Mouse (Mus musculus): ENCODE data around the gene Fam126a. TPM values are rescaled to one million over a fixed set of nuclear protein-coding genes. Genes with fewer than 3 reads are reported as not detected.

The Fam126a gene
- polyA plus RNA-seq, 1 experiment: 7.8 TPM

DNA sequence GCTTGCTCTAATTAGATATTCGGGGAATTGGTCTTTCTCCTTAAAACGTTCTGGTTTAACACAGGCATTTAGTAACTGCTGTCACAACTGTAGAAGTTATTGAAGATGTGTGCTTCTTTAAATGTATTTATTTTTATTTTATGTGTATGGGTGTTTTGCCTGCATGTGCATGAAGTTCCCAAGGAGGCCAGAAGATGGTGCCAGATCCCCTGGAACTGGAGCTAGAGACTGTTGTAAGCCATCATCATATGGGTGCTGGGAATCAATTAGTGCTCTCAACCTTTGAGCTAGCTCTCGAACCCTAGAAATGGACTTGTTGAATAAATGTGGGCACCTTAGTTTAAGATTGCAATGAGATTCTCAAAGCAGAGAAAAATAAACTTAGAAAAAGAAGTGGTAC, 27.1 kb upstream of the Fam126a start:
- no peaks in the 10 kb centered on the region for H3K36me3 ChIP-seq (ENCODE audit: control insufficient read depth, insufficient read depth)
- no peak overlapping the region for H3ac ChIP-seq (ENCODE audit: control insufficient read depth, insufficient read length)
- no peak overlapping the region for H3K4me2 ChIP-seq (ENCODE audit: low read depth)
- H3K4me3 ChIP-seq: no peak overlapping the region
- no peaks in the 10 kb centered on the region for H3K79me2 ChIP-seq (ENCODE audit: control insufficient read depth, insufficient read depth)
- TF ChIP-seq TCF12 (IDR thresholded peaks at IDR 0.05; ENCODE audit: insufficient read depth, poor library complexity, severe bottlenecking): no peak
- TF ChIP-seq E2F4 (IDR thresholded peaks at IDR 0.05; ENCODE audit: insufficient read depth): no peak
- TF ChIP-seq CEBPB (IDR thresholded peaks at IDR 0.05; ENCODE audit: insufficient read depth, poor library complexity, severe bottlenecking): no peak
- TF ChIP-seq TCF3 (IDR thresholded peaks at IDR 0.05; ENCODE audit: insufficient read length, low read depth): no peak
- no peak for TF ChIP-seq USF1 (IDR thresholded peaks at IDR 0.05; ENCODE audit: low read depth)
- no peak for TF ChIP-seq SRF (IDR thresholded peaks at IDR 0.05; ENCODE audit: control insufficient read depth, insufficient read length, low read depth)
- TF ChIP-seq REST (IDR thresholded peaks at IDR 0.05; ENCODE audit: insufficient read depth, insufficient read length): no peak
- TF ChIP-seq MAX (IDR thresholded peaks at IDR 0.05; ENCODE audit: low read depth): no peak
- no peak for TF ChIP-seq MYOD1 (IDR thresholded peaks at IDR 0.05; ENCODE audit: control insufficient read depth in 1 of 3, insufficient read length in 2 of 3, low read depth in 2 of 3)
- TF ChIP-seq POLR2A (IDR thresholded peaks at IDR 0.05; ENCODE audit: insufficient read length, low read depth): no peak
- TF ChIP-seq MYOG (IDR thresholded peaks at IDR 0.05; ENCODE audit: control insufficient read depth in 1 of 3, insufficient read depth in 1 of 3, insufficient read length in 2 of 3, low read depth in 2 of 3): no peak
- no peak for TF ChIP-seq POLR2AphosphoS2 (IDR thresholded peaks at IDR 0.05; ENCODE audit: insufficient read length, low read depth)
- H3K27me3 ChIP-seq (ENCODE audit: control insufficient read depth, insufficient read depth, insufficient read length): no peaks in the 10 kb centered on the region

DNA sequence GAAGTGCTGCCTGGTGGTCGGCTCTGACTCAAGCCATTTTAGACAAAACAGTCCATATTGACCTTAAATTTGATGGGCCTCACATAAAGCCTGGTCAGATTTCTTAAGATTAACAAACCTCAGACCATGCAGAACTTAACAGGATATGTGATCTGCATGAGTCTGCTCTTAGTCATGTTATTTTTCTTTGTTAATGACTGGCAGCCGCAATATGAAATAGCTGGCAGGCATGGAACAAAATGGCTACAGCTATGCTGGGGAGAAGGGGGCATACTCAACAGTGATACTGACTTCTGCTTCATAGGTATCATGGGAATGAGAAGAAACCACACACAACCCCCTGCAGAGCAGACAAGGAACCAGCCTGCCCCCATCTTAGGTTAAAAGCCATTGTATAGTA, 26.4 kb upstream of the Fam126a start:
- H3K79me2 ChIP-seq (ENCODE audit: control insufficient read depth, insufficient read depth): no peaks in the 10 kb centered on the region
- TF ChIP-seq REST (IDR thresholded peaks at IDR 0.05; ENCODE audit: insufficient read depth, insufficient read length) (no peak), SRF (IDR thresholded peaks at IDR 0.05; ENCODE audit: control insufficient read depth, insufficient read length, low read depth) (no peak), MYOD1 (IDR thresholded peaks at IDR 0.05; ENCODE audit: control insufficient read depth in 1 of 3, insufficient read length in 2 of 3, low read depth in 2 of 3) (no peak), MYOG (IDR thresholded peaks at IDR 0.05; ENCODE audit: control insufficient read depth in 1 of 3, insufficient read depth in 1 of 3, insufficient read length in 2 of 3, low read depth in 2 of 3) (no peak)
- no peak overlapping the region for H3ac ChIP-seq (ENCODE audit: control insufficient read depth, insufficient read length)
- H3K4me2 ChIP-seq (ENCODE audit: low read depth): no peak overlapping the region
- no peaks in the 10 kb centered on the region for H3K27me3 ChIP-seq (ENCODE audit: control insufficient read depth, insufficient read depth, insufficient read length)
- H3K4me3 ChIP-seq: no peak overlapping the region
- no peaks in the 10 kb centered on the region for H3K36me3 ChIP-seq (ENCODE audit: control insufficient read depth, insufficient read depth)

DNA sequence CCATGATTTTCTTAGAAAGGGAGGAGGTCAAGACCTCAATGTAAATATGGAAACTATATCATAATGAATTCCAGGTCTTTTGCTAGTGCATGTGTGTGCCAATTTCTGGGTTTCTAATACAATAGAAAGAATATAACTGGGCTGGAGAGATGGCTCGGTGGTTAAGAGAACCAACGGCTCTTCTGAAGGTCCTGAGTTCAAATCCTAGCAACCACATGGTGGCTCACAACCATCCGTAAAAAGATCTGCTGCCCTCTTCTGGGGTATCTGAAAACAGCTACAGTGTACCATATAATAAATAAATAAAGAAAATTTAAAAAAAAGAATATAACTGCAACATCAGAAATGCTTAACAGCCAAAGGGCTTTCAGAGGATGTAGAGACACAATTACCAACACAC, 23.9 kb upstream of the Fam126a start:
- Histone ChIP-seq H3K79me2 (ENCODE audit: control insufficient read depth, insufficient read depth) (no peaks in the 10 kb centered on the region), H3ac (ENCODE audit: control insufficient read depth, insufficient read length) (no peak overlapping the region), H3K4me2 (ENCODE audit: low read depth) (no peak overlapping the region), H3K27me3 (ENCODE audit: control insufficient read depth, insufficient read depth, insufficient read length) (no peaks in the 10 kb centered on the region), H3K36me3 (ENCODE audit: control insufficient read depth, insufficient read depth) (no peaks in the 10 kb centered on the region), H3K4me3 (no peak overlapping the region)
- TF ChIP-seq POLR2AphosphoS2 (IDR thresholded peaks at IDR 0.05; ENCODE audit: insufficient read length, low read depth): no peak
- TF ChIP-seq MAX (IDR thresholded peaks at IDR 0.05; ENCODE audit: low read depth): no peak
- TF ChIP-seq TCF12 (IDR thresholded peaks at IDR 0.05; ENCODE audit: insufficient read depth, poor library complexity, severe bottlenecking): no peak
- TF ChIP-seq POLR2A (IDR thresholded peaks at IDR 0.05; ENCODE audit: insufficient read length, low read depth): no peak
- no peak for TF ChIP-seq MYOD1 (IDR thresholded peaks at IDR 0.05; ENCODE audit: control insufficient read depth in 1 of 3, insufficient read length in 2 of 3, low read depth in 2 of 3)
- TF ChIP-seq REST (IDR thresholded peaks at IDR 0.05; ENCODE audit: insufficient read depth, insufficient read length): no peak
- no peak for TF ChIP-seq CEBPB (IDR thresholded peaks at IDR 0.05; ENCODE audit: insufficient read depth, poor library complexity, severe bottlenecking)
- no peak for TF ChIP-seq SRF (IDR thresholded peaks at IDR 0.05; ENCODE audit: control insufficient read depth, insufficient read length, low read depth)
- no peak for TF ChIP-seq USF1 (IDR thresholded peaks at IDR 0.05; ENCODE audit: low read depth)

DNA sequence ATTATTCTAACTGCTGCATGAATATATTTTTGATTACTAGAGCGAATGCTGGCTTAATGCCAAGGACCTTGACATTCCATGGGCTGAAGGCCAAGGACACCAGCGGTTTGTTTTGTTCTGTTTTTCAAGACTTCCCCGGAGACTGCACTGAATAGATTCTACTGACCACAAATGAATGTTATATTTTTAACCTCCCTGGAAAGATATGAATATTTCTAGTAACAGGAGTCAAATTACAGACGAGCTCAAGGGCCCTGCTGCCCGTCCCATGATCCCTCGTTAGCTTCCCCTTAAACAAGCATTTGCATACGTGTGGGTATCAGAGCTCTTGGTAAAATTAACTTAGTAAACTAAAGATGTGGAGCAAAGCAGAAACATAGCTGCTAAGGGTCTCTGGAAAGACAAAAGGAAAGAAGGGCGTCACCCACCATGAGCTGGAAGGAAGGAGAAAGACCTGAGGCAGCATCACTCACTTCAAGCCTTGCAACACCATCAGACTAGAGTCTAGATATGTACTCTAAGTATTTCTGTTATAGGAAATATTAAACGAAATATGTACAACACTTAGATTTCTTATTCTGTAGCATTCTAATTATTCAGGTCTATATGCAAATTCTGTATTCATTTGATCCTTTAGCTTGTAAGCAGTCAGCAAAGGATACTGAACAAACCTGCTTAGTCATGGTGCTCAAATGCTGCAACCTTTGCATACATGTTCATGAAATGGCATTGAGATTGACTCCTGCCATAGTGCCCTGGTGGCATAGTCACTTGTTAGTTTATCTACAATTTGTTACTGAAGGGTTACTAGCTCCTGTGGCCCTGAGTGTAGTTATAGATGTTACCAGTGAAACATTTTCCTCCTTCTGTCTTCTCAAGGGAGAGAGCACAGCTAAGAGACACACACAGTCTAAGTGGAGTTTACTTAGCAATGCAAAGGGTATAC, 23.0 kb upstream of the Fam126a start:
- Histone ChIP-seq H3K79me2 (ENCODE audit: control insufficient read depth, insufficient read depth) (no peaks in the 10 kb centered on the region), H3K27me3 (ENCODE audit: control insufficient read depth, insufficient read depth, insufficient read length) (no peaks in the 10 kb centered on the region), H3ac (ENCODE audit: control insufficient read depth, insufficient read length) (no peak overlapping the region), H3K36me3 (ENCODE audit: control insufficient read depth, insufficient read depth) (no peaks in the 10 kb centered on the region), H3K4me3 (no peak overlapping the region), H3K4me2 (ENCODE audit: low read depth) (peak overlapping the region; percentile 56)
- TF ChIP-seq REST (IDR thresholded peaks at IDR 0.05; ENCODE audit: insufficient read depth, insufficient read length): no peak
- no peak for TF ChIP-seq SRF (IDR thresholded peaks at IDR 0.05; ENCODE audit: control insufficient read depth, insufficient read length, low read depth)
- TF ChIP-seq MAX (IDR thresholded peaks at IDR 0.05; ENCODE audit: low read depth): no peak
- TF ChIP-seq TCF12 (IDR thresholded peaks at IDR 0.05; ENCODE audit: insufficient read depth, poor library complexity, severe bottlenecking): no peak
- no peak for TF ChIP-seq POLR2AphosphoS2 (IDR thresholded peaks at IDR 0.05; ENCODE audit: insufficient read length, low read depth)
- no peak for TF ChIP-seq POLR2A (IDR thresholded peaks at IDR 0.05; ENCODE audit: insufficient read length, low read depth)
- no peak for TF ChIP-seq CEBPB (IDR thresholded peaks at IDR 0.05; ENCODE audit: insufficient read depth, poor library complexity, severe bottlenecking)
- TF ChIP-seq MYOG (IDR thresholded peaks at IDR 0.05; ENCODE audit: control insufficient read depth in 1 of 3, insufficient read depth in 1 of 3, insufficient read length in 2 of 3, low read depth in 2 of 3): no peak
- TF ChIP-seq E2F4 (IDR thresholded peaks at IDR 0.05; ENCODE audit: insufficient read depth): no peak
- TF ChIP-seq TCF3 (IDR thresholded peaks at IDR 0.05; ENCODE audit: insufficient read length, low read depth): no peak
- TF ChIP-seq USF1 (IDR thresholded peaks at IDR 0.05; ENCODE audit: low read depth): no peak
- no peak for TF ChIP-seq MYOD1 (IDR thresholded peaks at IDR 0.05; ENCODE audit: control insufficient read depth in 1 of 3, insufficient read length in 2 of 3, low read depth in 2 of 3)

All from myocyte (in vitro differentiated cells).